Mouse (Mus musculus): ENCODE data around the gene Olfr693. TPM values are rescaled to one million over a fixed set of nuclear protein-coding genes. Genes with fewer than 3 reads are reported as not detected.

The Olfr693 gene
- polyA plus RNA-seq, 1 experiment from 2014 or later: not detected

DNA sequence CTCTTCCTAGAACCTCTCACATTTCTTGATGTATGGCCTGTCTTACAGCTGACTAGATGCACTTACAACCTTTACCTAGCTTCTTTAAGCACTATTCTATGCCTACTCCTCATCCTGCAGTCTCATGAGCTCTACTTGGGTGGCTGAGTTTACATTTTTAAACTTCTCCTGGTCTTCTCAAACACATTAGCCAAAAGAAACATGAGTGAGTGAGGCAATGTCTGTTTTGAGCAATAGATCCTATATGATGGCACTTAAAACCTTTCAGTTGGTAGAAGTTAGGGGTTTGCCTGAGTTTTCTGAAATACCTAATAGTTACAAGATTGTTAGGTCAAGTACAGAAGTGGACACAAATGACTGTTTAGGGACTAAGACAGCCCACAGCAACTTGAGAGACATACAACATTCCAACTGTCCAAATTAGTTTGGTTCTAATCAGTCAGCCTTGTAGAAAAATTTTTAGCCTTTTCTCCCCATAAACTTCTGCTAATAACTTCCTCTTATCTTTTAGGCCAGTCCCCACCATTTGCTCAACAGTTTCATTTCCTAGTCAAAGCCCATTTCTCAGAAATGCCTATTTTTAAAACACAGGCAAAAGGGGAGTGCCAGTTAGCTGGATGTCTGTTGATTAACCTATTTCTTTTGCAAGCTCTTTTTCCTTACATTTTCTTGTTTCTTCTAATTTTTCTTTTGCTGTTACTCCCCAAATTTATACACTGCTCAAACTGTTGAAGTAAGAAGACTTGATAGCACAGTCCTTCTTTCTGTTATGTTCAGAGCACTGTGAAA, 28.6 kb downstream of the Olfr693 start:
- Histone ChIP-seq H3K9me3 (replicated peaks; ENCODE audit: control insufficient read depth, low read length) (no peaks in the 10 kb centered on the region), H3K4me1 (ENCODE audit: control insufficient read depth, insufficient read depth, low read length) (no peaks in the 10 kb centered on the region), H3K4me3 (ENCODE audit: low read length) (no peak overlapping the region), H3K36me3 (ENCODE audit: control insufficient read depth, insufficient read depth) (no peaks in the 10 kb centered on the region), H3K9ac (ENCODE audit: low read length) (no peak overlapping the region), H3K27ac (ENCODE audit: low read length) (no peak overlapping the region), H3K27me3 (ENCODE audit: control insufficient read depth, insufficient read depth, low read length) (no peaks in the 10 kb centered on the region), H3K4me2 (ENCODE audit: low read depth, low read length) (no peak overlapping the region)
- no peak for ATAC-seq (replicated peaks; ENCODE audit: extremely low read depth, insufficient read depth, low FRiP score)

DNA sequence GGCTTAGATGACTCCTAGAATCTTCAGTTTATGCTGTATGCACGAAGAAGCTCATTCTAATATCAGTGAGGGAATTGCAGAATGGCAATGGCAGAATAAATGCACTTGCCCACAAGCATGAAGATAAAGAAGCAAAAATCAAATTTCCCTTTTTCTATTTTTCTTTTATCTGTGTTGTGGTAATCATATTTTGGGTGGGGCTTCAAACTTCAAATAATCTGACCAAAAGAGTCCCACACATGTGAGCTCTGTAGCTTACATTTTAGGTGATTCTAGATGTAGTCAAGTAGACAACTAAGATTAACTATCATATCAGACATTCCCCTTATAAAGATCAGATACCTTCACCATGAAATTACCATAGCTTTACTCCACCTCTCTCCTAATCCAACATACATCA, 30.6 kb downstream of the Olfr693 start:
- no peak for ATAC-seq (replicated peaks; ENCODE audit: extremely low read depth, insufficient read depth, low FRiP score)
- Histone ChIP-seq H3K4me2 (ENCODE audit: low read depth, low read length) (no peak overlapping the region), H3K27me3 (ENCODE audit: control insufficient read depth, insufficient read depth, low read length) (no peaks in the 10 kb centered on the region), H3K9me3 (replicated peaks; ENCODE audit: control insufficient read depth, low read length) (no peaks in the 10 kb centered on the region), H3K9ac (ENCODE audit: low read length) (no peak overlapping the region), H3K4me1 (ENCODE audit: control insufficient read depth, insufficient read depth, low read length) (no peaks in the 10 kb centered on the region), H3K36me3 (ENCODE audit: control insufficient read depth, insufficient read depth) (no peaks in the 10 kb centered on the region), H3K27ac (ENCODE audit: low read length) (no peak overlapping the region), H3K4me3 (ENCODE audit: low read length) (no peak overlapping the region)
- WGBS: 67% methylated on average over 1 of the region's 1 CpGs

DNA sequence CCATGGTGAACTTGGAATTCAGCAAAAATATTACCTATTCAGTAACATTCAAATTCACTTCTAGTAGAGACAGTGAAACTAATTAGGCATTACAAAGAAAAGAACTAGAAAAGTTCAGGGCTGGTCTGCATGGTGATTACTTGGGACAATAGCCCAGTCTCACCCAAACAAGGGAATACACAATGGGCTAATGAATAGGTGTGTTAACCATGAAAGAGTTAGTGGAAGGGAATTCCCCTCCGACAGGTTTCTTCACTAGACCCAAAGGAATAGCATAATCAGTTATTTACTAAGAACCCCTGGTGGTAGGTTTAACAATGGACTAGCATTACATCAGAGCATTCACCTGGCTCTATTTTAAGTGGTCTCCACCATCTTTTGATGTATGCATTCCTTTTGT, 35.1 kb downstream of the Olfr693 start:
- Histone ChIP-seq H3K9ac (ENCODE audit: low read length) (no peak overlapping the region), H3K27ac (ENCODE audit: low read length) (no peak overlapping the region), H3K9me3 (replicated peaks; ENCODE audit: control insufficient read depth, low read length) (no peaks in the 10 kb centered on the region), H3K36me3 (ENCODE audit: control insufficient read depth, insufficient read depth) (no peaks in the 10 kb centered on the region), H3K27me3 (ENCODE audit: control insufficient read depth, insufficient read depth, low read length) (no peaks in the 10 kb centered on the region), H3K4me3 (ENCODE audit: low read length) (no peak overlapping the region), H3K4me2 (ENCODE audit: low read depth, low read length) (no peak overlapping the region), H3K4me1 (ENCODE audit: control insufficient read depth, insufficient read depth, low read length) (no peaks in the 10 kb centered on the region)
- 85% methylated on average over 1 of the region's 1 CpGs for WGBS
- ATAC-seq (replicated peaks; ENCODE audit: extremely low read depth, insufficient read depth, low FRiP score): no peak

DNA sequence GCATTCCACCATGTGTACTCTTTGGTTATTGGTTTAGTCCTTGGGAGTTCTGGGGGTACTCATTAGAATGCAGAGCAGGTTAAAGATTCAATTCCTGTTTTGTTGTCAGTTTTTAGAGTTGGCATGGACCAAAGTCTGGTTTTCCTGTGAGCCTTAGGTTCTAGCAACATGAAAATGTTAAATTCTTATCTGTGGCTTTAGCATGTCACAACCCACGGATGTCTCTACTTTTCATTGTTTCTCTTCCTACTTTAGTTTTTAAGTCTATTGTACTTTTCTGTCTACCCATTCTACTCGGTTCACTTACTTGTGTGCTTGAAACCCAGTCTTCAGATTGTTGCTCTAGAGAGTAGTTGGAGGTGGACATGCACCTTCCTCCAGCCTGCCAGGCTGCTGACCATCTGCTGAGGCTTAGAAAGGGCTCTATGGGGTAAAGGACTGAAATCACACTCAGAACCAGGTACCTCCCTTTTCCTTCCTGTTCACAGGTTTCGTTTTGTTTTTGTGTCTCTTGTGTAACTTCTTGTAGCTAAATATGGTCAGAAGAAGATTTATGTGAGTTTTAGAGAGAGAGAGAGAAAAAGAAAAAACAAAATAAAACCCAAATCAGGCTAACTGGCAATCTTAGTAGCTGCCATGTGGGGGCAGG, 36.0 kb downstream of the Olfr693 start:
- H3K27me3 ChIP-seq (ENCODE audit: control insufficient read depth, insufficient read depth, low read length): no peaks in the 10 kb centered on the region
- ATAC-seq (replicated peaks; ENCODE audit: extremely low read depth, insufficient read depth, low FRiP score): no peak
- H3K9ac ChIP-seq (ENCODE audit: low read length): no peak overlapping the region
- no peaks in the 10 kb centered on the region for H3K9me3 ChIP-seq (replicated peaks; ENCODE audit: control insufficient read depth, low read length)
- H3K4me2 ChIP-seq (ENCODE audit: low read depth, low read length): no peak overlapping the region
- no peaks in the 10 kb centered on the region for H3K36me3 ChIP-seq (ENCODE audit: control insufficient read depth, insufficient read depth)
- no peaks in the 10 kb centered on the region for H3K4me1 ChIP-seq (ENCODE audit: control insufficient read depth, insufficient read depth, low read length)
- no peak overlapping the region for H3K4me3 ChIP-seq (ENCODE audit: low read length)
- WGBS: 61% methylated on average over 3 of the region's 3 CpGs
- H3K27ac ChIP-seq (ENCODE audit: low read length): no peak overlapping the region

DNA sequence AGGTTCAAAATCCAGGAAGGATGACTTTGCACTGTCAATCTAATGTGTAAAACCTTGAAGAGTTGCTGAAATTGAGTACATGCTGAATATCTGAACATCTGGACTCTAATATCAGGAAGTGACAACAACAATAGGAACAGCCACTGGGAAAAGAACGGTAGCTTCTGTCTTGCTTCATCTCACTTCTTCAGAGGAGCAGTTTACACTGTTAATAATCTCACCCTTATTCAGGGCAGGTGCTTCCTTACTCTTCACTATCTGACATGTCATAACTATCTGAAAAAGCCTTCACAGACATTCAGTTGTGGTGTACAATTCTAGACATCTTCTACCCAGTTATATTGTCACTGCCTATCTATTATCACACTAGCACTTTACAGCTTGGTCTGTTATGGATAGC, 39.5 kb downstream of the Olfr693 start:
- Histone ChIP-seq H3K4me3 (ENCODE audit: low read length) (no peak overlapping the region), H3K4me1 (ENCODE audit: control insufficient read depth, insufficient read depth, low read length) (no peaks in the 10 kb centered on the region), H3K9me3 (replicated peaks; ENCODE audit: control insufficient read depth, low read length) (no peaks in the 10 kb centered on the region), H3K27ac (ENCODE audit: low read length) (no peak overlapping the region), H3K27me3 (ENCODE audit: control insufficient read depth, insufficient read depth, low read length) (no peaks in the 10 kb centered on the region), H3K9ac (ENCODE audit: low read length) (no peak overlapping the region), H3K36me3 (ENCODE audit: control insufficient read depth, insufficient read depth) (no peaks in the 10 kb centered on the region), H3K4me2 (ENCODE audit: low read depth, low read length) (no peak overlapping the region)
- no peak for ATAC-seq (replicated peaks; ENCODE audit: extremely low read depth, insufficient read depth, low FRiP score)
- 63% methylated on average over 1 of the region's 1 CpGs for whole genome bisulfite sequencing

DNA sequence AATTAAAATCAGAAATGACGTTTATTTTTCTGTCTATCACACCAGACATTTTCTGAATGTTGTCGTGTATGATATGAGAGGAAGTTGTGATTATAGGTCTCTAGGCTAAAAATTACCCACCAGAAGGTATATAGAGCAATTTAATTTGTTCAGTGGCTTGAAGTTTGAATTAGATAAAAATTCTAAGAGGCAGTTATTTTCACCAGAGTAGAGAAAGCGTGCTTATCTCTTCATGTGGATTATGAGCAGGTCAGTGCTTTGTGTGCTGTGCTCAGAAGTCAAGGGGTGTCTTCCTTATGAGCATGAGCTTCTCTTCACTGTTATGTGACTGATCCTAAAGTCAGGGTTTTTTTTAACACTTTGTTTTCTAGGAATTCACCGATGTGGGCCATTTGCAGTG, 44.8 kb downstream of the Olfr693 start:
- ATAC-seq (replicated peaks; ENCODE audit: extremely low read depth, insufficient read depth, low FRiP score): no peak
- 63% methylated on average over 4 of the region's 4 CpGs for WGBS
- H3K4me3 ChIP-seq (ENCODE audit: low read length): no peak overlapping the region
- H3K9ac ChIP-seq (ENCODE audit: low read length): no peak overlapping the region
- no peaks in the 10 kb centered on the region for H3K36me3 ChIP-seq (ENCODE audit: control insufficient read depth, insufficient read depth)
- no peaks in the 10 kb centered on the region for H3K27me3 ChIP-seq (ENCODE audit: control insufficient read depth, insufficient read depth, low read length)
- no peaks in the 10 kb centered on the region for H3K9me3 ChIP-seq (replicated peaks; ENCODE audit: control insufficient read depth, low read length)
- no peak overlapping the region for H3K4me2 ChIP-seq (ENCODE audit: low read depth, low read length)
- no peak overlapping the region for H3K27ac ChIP-seq (ENCODE audit: low read length)
- H3K4me1 ChIP-seq (ENCODE audit: control insufficient read depth, insufficient read depth, low read length): no peaks in the 10 kb centered on the region

Other genes starting within 250 kb of the Olfr693 start
- not detected in 2 replicates for gene Olfr694, start 11.2 kb upstream of the Olfr693 start, polyA plus RNA-seq (2015; fragmentation: Nextera tagmentation; extraction: Ambion mirVana)
- not detected in 2 replicates for gene Olfr695, start 35.8 kb upstream of the Olfr693 start, polyA plus RNA-seq (2015; fragmentation: Nextera tagmentation; extraction: Ambion mirVana)
- gene Olfr697, start 61.9 kb upstream of the Olfr693 start, polyA plus RNA-seq (2015; fragmentation: Nextera tagmentation; extraction: Ambion mirVana): not detected in 2 replicates
- not detected in 2 replicates for gene Olfr698, start 74.8 kb upstream of the Olfr693 start, polyA plus RNA-seq (2015; fragmentation: Nextera tagmentation; extraction: Ambion mirVana)
- not detected in 2 replicates for gene Olfr699, start 112.6 kb upstream of the Olfr693 start, polyA plus RNA-seq (2015; fragmentation: Nextera tagmentation; extraction: Ambion mirVana)
- not detected in 2 replicates for gene Olfr700, start 128.2 kb upstream of the Olfr693 start, polyA plus RNA-seq (2015; fragmentation: Nextera tagmentation; extraction: Ambion mirVana)
- gene Olfr701, start 133.5 kb upstream of the Olfr693 start, polyA plus RNA-seq (2015; fragmentation: Nextera tagmentation; extraction: Ambion mirVana): not detected in 2 replicates
- gene Olfr702, start 153.3 kb upstream of the Olfr693 start, polyA plus RNA-seq (2015; fragmentation: Nextera tagmentation; extraction: Ambion mirVana): not detected in 2 replicates
- gene Olfr703, start 162.8 kb upstream of the Olfr693 start, polyA plus RNA-seq (2015; fragmentation: Nextera tagmentation; extraction: Ambion mirVana): not detected in 2 replicates
- not detected in 2 replicates for gene Olfr704, start 182.6 kb upstream of the Olfr693 start, polyA plus RNA-seq (2015; fragmentation: Nextera tagmentation; extraction: Ambion mirVana)
- not detected in 2 replicates for gene Olfr705, start 196.3 kb upstream of the Olfr693 start, polyA plus RNA-seq (2015; fragmentation: Nextera tagmentation; extraction: Ambion mirVana)
- not detected in 2 replicates for gene Olfr706, start 207.6 kb upstream of the Olfr693 start, polyA plus RNA-seq (2015; fragmentation: Nextera tagmentation; extraction: Ambion mirVana)
- gene Olfr707, start 220.7 kb upstream of the Olfr693 start, polyA plus RNA-seq (2015; fragmentation: Nextera tagmentation; extraction: Ambion mirVana): not detected in 2 replicates
- not detected in 2 replicates for gene Olfr1532-ps1, start 227.4 kb upstream of the Olfr693 start, polyA plus RNA-seq (2015; fragmentation: Nextera tagmentation; extraction: Ambion mirVana)